9 mouse cellular contexts compared by ENCODE assay signal in genomic region chr6:29193961-29194750, GRCm38 (mm10). TPM values are rescaled to one million over a fixed set of nuclear protein-coding genes. Genes with fewer than 3 reads are reported as not detected.
DNase-seq lines count a peak whose midpoint lies in the region; ATAC-seq and TF ChIP-seq lines count a peak whose summit lies in the region.
"Had no signal": no experiment of that assay in that cellular context is flagged by ENCODE, and none has a peak within 500 bp of the region (broad histone marks: within the 10 kb centered on the region; RNA-seq: fewer than 3 reads in every experiment).

No protein-coding gene starts in this region.

- H3K4me1 ChIP-seq in kidney, embryonic 15.5 days = peaks cover 12% of the 10 kb centered on the region
- peaks cover 2 to 10% of the 10 kb centered on the region in 2 experiments; a peak in 3 of 4 replicates for H3K4me1 ChIP-seq in ES-E14 (ENCODE audit: control insufficient read depth in 2 of 2, insufficient read depth in 2 of 2, low read length in 2 of 2, poor library complexity in 1 of 2)
- H3K4me1 ChIP-seq in heart, adult 2 months (ENCODE audit: control insufficient read depth, insufficient read depth, low read length) = peaks cover 11% of the 10 kb centered on the region
- H3K4me1 ChIP-seq in limb, embryonic 10.5 days = peaks cover 39% of the 10 kb centered on the region

- H3K36me3 ChIP-seq in kidney, embryonic 15.5 days = no peaks in the 10 kb centered on the region
- no peaks in the 10 kb centered on the region for H3K36me3 ChIP-seq in ES-E14 (ENCODE audit: control insufficient read depth, insufficient read depth, low read length, poor library complexity, severe bottlenecking)
- H3K36me3 ChIP-seq in heart, adult 2 months (ENCODE audit: control insufficient read depth, insufficient read depth, low read length) = no peaks in the 10 kb centered on the region
- H3K36me3 ChIP-seq in limb, embryonic 10.5 days = no peaks in the 10 kb centered on the region
- H3K36me3 ChIP-seq: midbrain, embryonic 12.5 days had no signal

- peak; percentile 60 for TF ChIP-seq POLR2A in heart, adult 2 months (IDR thresholded peaks at IDR 0.05; ENCODE audit: insufficient read depth, low read depth, low read length)

- H3K9ac ChIP-seq in kidney, embryonic 15.5 days = no peak overlapping the region
- H3K9ac ChIP-seq in ES-E14 (ENCODE audit: insufficient read depth, low read depth, low read length, poor library complexity, severe bottlenecking) = peak overlapping the region; percentile 8; the same call in 1 of the 2 replicates
- no peak overlapping the region for H3K9ac ChIP-seq in heart, adult 2 months (ENCODE audit: low read depth, low read length)
- H3K9ac ChIP-seq: midbrain, embryonic 12.5 days had no signal

- H3K79me2 ChIP-seq in heart, adult 2 months (replicated peaks; ENCODE audit: control insufficient read depth, insufficient read depth, low read length) = no peaks in the 10 kb centered on the region

- intact Hi-C loops in heart, adult 2 months (cut with DNase I) = loop anchor here (2.0 kb wide), 1 partner anchor 15 kb away; the partner anchor contains the start of gene Prrt4

- WGBS in kidney, embryonic 15.5 days = 71% methylated on average over 15 of the region's 15 CpGs
- 28% methylated on average over 15 of the region's 15 CpGs for WGBS in heart, adult 2 months
- 56% methylated on average over 15 of the region's 15 CpGs for WGBS in limb, embryonic 10.5 days

- ATAC-seq in kidney, embryonic 15.5 days (replicated peaks; ENCODE audit: low FRiP score) = no peak
- no peak for ATAC-seq in CD4-positive, CD25-positive, alpha-beta regulatory T cell, adult 4 months
- ATAC-seq in frontal cortex, adult (ENCODE audit: low TSS enrichment) = no peak

- H3K27me3 ChIP-seq in kidney, embryonic 15.5 days = peaks cover 15% of the 10 kb centered on the region; the same call in 1 of the 2 replicates
- no peaks in the 10 kb centered on the region for H3K27me3 ChIP-seq in heart, adult 2 months (ENCODE audit: control insufficient read depth, insufficient read depth, low read length)
- H3K27me3 ChIP-seq in limb, embryonic 10.5 days (ENCODE audit: low read depth, poor library complexity, severe bottlenecking) = peaks cover 22% of the 10 kb centered on the region; the same call in 1 of the 2 replicates

- no peak for TF ChIP-seq CTCF in heart, adult 2 months (IDR thresholded peaks at IDR 0.05)

- TF ChIP-seq EP300 in heart, adult 2 months (IDR thresholded peaks at IDR 0.05; ENCODE audit: insufficient read depth, low read depth, low read length) = peak; percentile 81

- no peaks in the 10 kb centered on the region for H3K9me3 ChIP-seq in kidney, embryonic 15.5 days (replicated peaks)
- no peaks in the 10 kb centered on the region for H3K9me3 ChIP-seq in ES-E14 (ENCODE audit: control insufficient read depth, insufficient read depth, low read depth, low read length)
- H3K9me3 ChIP-seq in limb, embryonic 10.5 days (replicated peaks) = no peaks in the 10 kb centered on the region
- H3K9me3 ChIP-seq: midbrain, embryonic 12.5 days had no signal

- H3K27ac ChIP-seq in kidney, embryonic 15.5 days = no peak overlapping the region
- H3K27ac ChIP-seq in ES-E14 (ENCODE audit: insufficient read depth, low read depth, low read length, poor library complexity, severe bottlenecking) = no peak overlapping the region
- H3K27ac ChIP-seq in heart, adult 2 months = peak overlapping the region; percentile 81
- peak overlapping the region; percentile 74 for H3K27ac ChIP-seq in limb, embryonic 10.5 days
- H3K27ac ChIP-seq: midbrain, embryonic 12.5 days had no signal

- peak; percentile 50 for DNase-seq in kidney, adult 11 months
- DNase-seq in ES-E14 (ENCODE audit: low read depth, low spot score) = no peak
- peak; percentile 63 to 81 for DNase-seq in heart, adult 2 months
- DNase-seq in limb, embryonic 10.5 days (ENCODE audit: low spot score) = peak; percentile 46
- DNase-seq in cerebellum, adult 8-10 months = no peak

- in situ Hi-C loops in ES-E14 (cut with MboI; ENCODE audit: low sequenced_read_pairs in 2 of 2, unreplicated experiment in 2 of 2) = no loop called here

- no peak overlapping the region for H3K4me2 ChIP-seq in kidney, embryonic 15.5 days
- H3K4me2 ChIP-seq: midbrain, embryonic 12.5 days had no signal

- H3K4me3 ChIP-seq in kidney, embryonic 15.5 days (replicated peaks) = no peak overlapping the region
- H3K4me3 ChIP-seq in ES-E14 (ENCODE audit: insufficient read depth in 1 of 2, low read depth in 1 of 2, low read length in 2 of 2, poor library complexity in 1 of 2, severe bottlenecking in 1 of 2) = peak overlapping the region in 1 of 2 experiments; percentile 22; a peak in 1 of 4 replicates
- no peak overlapping the region for H3K4me3 ChIP-seq in heart, adult 2 months
- no peak overlapping the region for H3K4me3 ChIP-seq in limb, embryonic 10.5 days
- H3K4me3 ChIP-seq: midbrain, embryonic 12.5 days had no signal

TF ChIP-seq in ES-E14, 5 proteins besides CTCF, POLR2A, EP300 and RAD21:
- TF ChIP-seq ZNF384 (IDR thresholded peaks at IDR 0.05; ENCODE audit: low read depth, low read length) = no peak
- TF ChIP-seq CHD2 (IDR thresholded peaks at IDR 0.05; ENCODE audit: low read depth, low read length) = no peak
TF ChIP-seq in ES-E14: peak in this region for 0.

RNA-seq across cellular contexts. Expression of gene Prrt4, which starts 14.8 kb away (rescaled TPM):
- polyA plus RNA-seq in kidney, embryonic 15.5 days (2015; fragmentation: Nextera tagmentation; extraction: Ambion mirVana) = 1.0 and 1.6 TPM in 2 replicates
- total RNA-seq in ES-E14 (2012; rRNA removed) = 0.40 and 1.4 TPM in 2 replicates
- total RNA-seq in heart, adult 2 months (2021) = 1 to 10 TPM; 2.2 TPM
- polyA plus RNA-seq in heart, adult 2 months (2012; rRNA removed) = 2.0 and 2.2 TPM in 2 replicates
- 2.0 and 3.7 TPM in 2 replicates for polyA plus RNA-seq in limb, embryonic 10.5 days (2016; fragmentation: Nextera tagmentation; extraction: Ambion mirVana)
- under 1 TPM; 0.16 to 0.28 TPM for polyA plus RNA-seq in CD4-positive, CD25-positive, alpha-beta regulatory T cell, adult 4 months (2017; shearing (Covaris generic))

RNA-seq across cellular contexts. Expression of gene Impdh1, which starts 22.0 kb away (rescaled TPM):
- 39.7 and 44.9 TPM in 2 replicates for polyA plus RNA-seq in kidney, embryonic 15.5 days (2015; fragmentation: Nextera tagmentation; extraction: Ambion mirVana)
- 24.9 and 29.7 TPM in 2 replicates for total RNA-seq in ES-E14 (2012; rRNA removed)
- 10 to 100 TPM; 17.8 to 18.9 TPM for total RNA-seq in heart, adult 2 months (2021)
- polyA plus RNA-seq in heart, adult 2 months (2012; rRNA removed) = 34.2 and 36.3 TPM in 2 replicates
- polyA plus RNA-seq in limb, embryonic 10.5 days (2016; fragmentation: Nextera tagmentation; extraction: Ambion mirVana) = 56.7 and 66.9 TPM in 2 replicates
- polyA plus RNA-seq in CD4-positive, CD25-positive, alpha-beta regulatory T cell, adult 4 months (2017; shearing (Covaris generic)) = 10 to 100 TPM; 18.5 to 22.7 TPM

RNA-seq across cellular contexts. Expression of gene Rbm28, which starts 29.4 kb away (rescaled TPM):
- 46.1 and 48.8 TPM in 2 replicates for polyA plus RNA-seq in kidney, embryonic 15.5 days (2015; fragmentation: Nextera tagmentation; extraction: Ambion mirVana)
- 50.9 and 58.1 TPM in 2 replicates for total RNA-seq in ES-E14 (2012; rRNA removed)
- total RNA-seq in heart, adult 2 months (2021) = 10 to 100 TPM; 18.4 to 18.8 TPM
- polyA plus RNA-seq in heart, adult 2 months (2012; rRNA removed) = 4.6 and 13.2 TPM in 2 replicates
- 51.1 and 52.9 TPM in 2 replicates for polyA plus RNA-seq in limb, embryonic 10.5 days (2016; fragmentation: Nextera tagmentation; extraction: Ambion mirVana)
- polyA plus RNA-seq in CD4-positive, CD25-positive, alpha-beta regulatory T cell, adult 4 months (2017; shearing (Covaris generic)) = 10 to 100 TPM; 60.2 to 62.8 TPM

Comparison
In these comparisons a context has a peak if more than half of its experiments do, and no peak if none do; other contexts are left out.
1. DNase-seq: peak in kidney, adult 11 months (single experiment), heart, adult 2 months (2 of 2) and limb, embryonic 10.5 days (single experiment); none in ES-E14 (single experiment) and cerebellum, adult 8-10 months (single experiment).
2. H3K27ac ChIP-seq: peak in heart, adult 2 months (single experiment) and limb, embryonic 10.5 days (single experiment); none in kidney, embryonic 15.5 days (single experiment) and ES-E14 (single experiment).